Mouse (Mus musculus) stomach, postnatal 0 days (tissue): Measurements from ENCODE around the gene Aunip. TPM values are rescaled to one million over a fixed set of nuclear protein-coding genes. Genes with fewer than 3 reads are reported as not detected.
A peak's percentile ranks its signal among the peaks of the same experiment; 100 is the strongest.
"Not testable (repeated sequence)": the region's sequence is repeated elsewhere in the genome, so short reads cannot be mapped to it uniquely, and the experiment has no call there.

Experiments used
- ATAC-seq: fragments of 200-750 bp; cut with Nextera tagmentation; 2 replicates; pipeline ENCODE4 v1.8.0; 2017; ENCODE audit not compliant: low FRiP score, low TSS enrichment
- DNase-seq: peaks from one replicate; pipeline ENCODE4 v3.0.0-alpha.2; 2016; ENCODE audit warnings: low spot score
- H3K27ac ChIP-seq: fragments of 300-500 bp; sonication (generic); replicated peaks from 2 replicates; pipeline ENCODE4 v1.5.1; 2014; ENCODE audit warnings: mild to moderate bottlenecking, control low read depth
- H3K27me3 ChIP-seq: fragments of 300-500 bp; sonication (generic); 2 replicates; pipeline ENCODE4 v1.6.1; 2014; ENCODE audit warnings: low read length; ENCODE audit not compliant: control insufficient read depth, insufficient read depth
- H3K36me3 ChIP-seq: fragments of 300-500 bp; sonication (generic); 2 replicates; pipeline ENCODE4 v1.6.1; 2014; ENCODE audit warnings: low read length, mixed read lengths; ENCODE audit not compliant: control insufficient read depth, insufficient read depth
- H3K4me1 ChIP-seq: fragments of 300-500 bp; sonication (generic); replicated peaks from 2 replicates; pipeline ENCODE4 v1.6.1; 2014; ENCODE audit warnings: antibody characterized with exemption; ENCODE audit not compliant: control insufficient read depth, insufficient read depth
- H3K4me2 ChIP-seq: fragments of 300-500 bp; sonication (generic); replicated peaks from 2 replicates; pipeline ENCODE4 v1.6.1; 2014; ENCODE audit warnings: low read depth, mild to moderate bottlenecking, control low read depth, moderate library complexity
- H3K4me3 ChIP-seq: fragments of 300-500 bp; sonication (generic); 2 replicates; pipeline ENCODE4 v1.5.1; 2014; ENCODE audit warnings: low read depth, low read length, control low read depth
- H3K9ac ChIP-seq: fragments of 300-500 bp; sonication (generic); 2 replicates; pipeline ENCODE4 v1.6.1; 2014; ENCODE audit warnings: mild to moderate bottlenecking, low read length, control low read depth, mixed read lengths
- H3K9me3 ChIP-seq: fragments of 300-500 bp; sonication (generic); 2 replicates; pipeline ENCODE4 v1.6.1; 2016; ENCODE audit warnings: low read length; ENCODE audit not compliant: control insufficient read depth
- CTCF ChIP-seq: IDR thresholded peaks from 2 replicates; pipeline ENCODE4 v1.5.1; 2016; ENCODE audit warnings: antibody characterized with exemption, low read depth, mild to moderate bottlenecking, moderate library complexity
- EP300 ChIP-seq: optimal IDR thresholded peaks from 2 replicates; pipeline ENCODE3; 2016; ENCODE audit warnings: antibody characterized with exemption
- WGBS: fragments of 180-500 bp; shearing (Covaris S2); extraction: QIAGEN DNeasy Blood & Tissue Kit; methylation state at CpG from one replicate; pipeline ENCODE4 v1.1.7; 2014; 5-methylcytosine and 5-hydroxymethylcytosine counted together
- polyA plus RNA-seq: library from polyadenylated mRNA; unstranded; fragments of >200 nt; fragmentation: Nextera tagmentation; extraction: Ambion mirVana; gene quantifications from 2 replicates; pipeline ENCODE4 v1.2.1, GENCODE M21; 2015

The Aunip gene
- polyA plus RNA-seq, 1 experiment from 2014 or later, result 3.5 TPM

DNA sequence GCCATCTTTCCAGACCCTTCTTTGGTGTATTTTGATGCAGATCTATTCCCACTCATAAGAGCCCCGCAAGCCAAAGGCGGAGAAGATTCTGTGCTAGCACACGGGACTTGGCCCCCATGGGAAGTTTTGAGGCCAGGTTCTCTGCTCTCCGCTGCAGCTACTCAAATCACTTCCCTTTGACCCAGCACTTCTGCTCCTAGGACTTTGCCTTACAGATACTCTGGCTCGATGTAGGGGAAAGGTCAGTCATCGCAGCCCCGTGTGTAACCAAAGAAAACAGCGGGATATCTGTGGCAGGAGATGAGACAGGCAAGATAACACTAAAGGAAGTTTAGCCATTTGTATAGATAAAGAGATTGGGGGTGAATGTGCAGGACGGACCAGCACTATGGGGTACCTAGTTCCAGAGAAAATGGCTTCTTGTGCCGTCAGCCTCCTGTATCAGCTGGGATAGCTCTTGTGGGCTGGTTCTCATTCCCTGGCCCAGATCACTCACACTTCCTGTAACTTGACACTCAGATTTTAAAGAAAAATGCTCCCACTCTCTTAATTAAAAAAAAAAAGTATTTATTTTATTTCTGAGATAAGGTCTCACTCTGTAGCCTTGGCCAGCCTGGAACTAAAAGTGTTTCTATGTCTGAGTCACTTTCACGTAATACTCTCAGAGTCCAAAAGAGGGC, 20.7 kb upstream of the Aunip start:
- no peaks in the 10 kb centered on the region for H3K27me3 ChIP-seq
- no peak for TF ChIP-seq EP300
- no peak overlapping the region; the same call in 1 of the 2 replicates for H3K27ac ChIP-seq
- WGBS, result 68% methylated on average over 11 of the region's 11 CpGs
- no peaks in the 10 kb centered on the region for H3K36me3 ChIP-seq
- ATAC-seq, result no peak
- no peak overlapping the region for H3K4me3 ChIP-seq
- H3K4me1 ChIP-seq, result peaks cover 6% of the 10 kb centered on the region
- H3K4me2 ChIP-seq, result no peak overlapping the region
- no peak overlapping the region for H3K9ac ChIP-seq
- peak; percentile 42 for DNase-seq
- H3K9me3 ChIP-seq, result no peaks in the 10 kb centered on the region

- H3K36me3 ChIP-seq, result no peaks in the 10 kb centered on the region
- H3K4me3 ChIP-seq, result no peak overlapping the region
- peaks cover 7% of the 10 kb centered on the region for H3K4me1 ChIP-seq
- DNase-seq, result peak; percentile 50
- H3K9ac ChIP-seq, result no peak overlapping the region
- H3K4me2 ChIP-seq, result no peak overlapping the region
- H3K9me3 ChIP-seq, result no peaks in the 10 kb centered on the region
- no peak for ATAC-seq
- no peak for TF ChIP-seq CTCF
- no peak for TF ChIP-seq EP300
- H3K27ac ChIP-seq, result peak overlapping the region; percentile 30; the same call in 1 of the 2 replicates
- WGBS, result 43% methylated on average over 6 of the region's 6 CpGs
- no peaks in the 10 kb centered on the region for H3K27me3 ChIP-seq
These were observed 19.1 kb upstream of the Aunip start for GRCm38 (mm10) chr4:134491716-134492115.

DNA sequence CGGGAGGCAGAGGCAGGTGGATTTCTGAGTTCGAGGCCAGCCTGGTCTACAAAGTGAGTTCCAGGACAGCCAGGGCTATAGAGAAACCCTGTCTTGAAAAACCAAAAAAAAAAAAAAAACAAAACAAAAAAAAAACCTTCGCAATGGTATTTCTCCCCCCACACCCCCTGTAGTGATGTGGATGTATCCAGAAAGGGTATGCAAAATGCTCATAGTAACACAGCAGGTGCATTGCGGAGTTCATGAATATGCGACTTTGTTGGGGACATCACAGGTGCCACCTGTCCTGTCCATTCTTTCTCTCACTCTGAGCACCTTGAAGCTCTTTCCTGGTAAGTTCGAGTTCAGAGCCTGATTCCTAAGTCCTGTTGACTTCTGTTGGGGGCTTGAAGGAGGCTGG, 16.6 kb upstream of the Aunip start:
- Histone ChIP-seq H3K27ac (peak overlapping the region; percentile 83), H3K4me1 (peaks cover 10% of the 10 kb centered on the region)
- not testable (repeated sequence) for DNase-seq, H3K4me2 ChIP-seq, H3K4me3 ChIP-seq, ATAC-seq, H3K9me3 ChIP-seq, H3K9ac ChIP-seq, H3K27me3 ChIP-seq, H3K36me3 ChIP-seq
- 92% methylated on average over 6 of the region's 6 CpGs for WGBS

GRCm38 (mm10) chr4:134494780-134495545, 15.8 kb upstream of the Aunip start:
- peak; percentile 82 for DNase-seq
- no peak overlapping the region for H3K4me2 ChIP-seq
- no peak overlapping the region for H3K9ac ChIP-seq
- H3K9me3 ChIP-seq, result no peaks in the 10 kb centered on the region
- TF ChIP-seq EP300 (no peak), CTCF (no peak)
- peaks cover 10% of the 10 kb centered on the region for H3K4me1 ChIP-seq
- H3K4me3 ChIP-seq, result no peak overlapping the region
- H3K27ac ChIP-seq, result peak overlapping the region; percentile 83
- H3K27me3 ChIP-seq, result no peaks in the 10 kb centered on the region
- ATAC-seq, result peak; percentile 87
- H3K36me3 ChIP-seq, result no peaks in the 10 kb centered on the region
- 57% methylated on average over 16 of the region's 16 CpGs for WGBS

GRCm38 (mm10) chr4:134495546-134495923, 15.3 kb upstream of the Aunip start:
- Histone ChIP-seq H3K27ac (peak overlapping the region; percentile 83), H3K4me2 (no peak overlapping the region), H3K36me3 (no peaks in the 10 kb centered on the region), H3K4me3 (no peak overlapping the region), H3K4me1 (peaks cover 10% of the 10 kb centered on the region), H3K9ac (no peak overlapping the region), H3K9me3 (no peaks in the 10 kb centered on the region), H3K27me3 (no peaks in the 10 kb centered on the region)
- DNase-seq (no peak), ATAC-seq (no peak)
- 55% methylated on average over 5 of the region's 5 CpGs for WGBS
- TF ChIP-seq EP300, result no peak
- no peak for TF ChIP-seq CTCF

- Histone ChIP-seq H3K9me3 (no peaks in the 10 kb centered on the region), H3K27me3 (no peaks in the 10 kb centered on the region), H3K9ac (peak within 1 kb of the TSS; percentile 65), H3K4me2 (peak within 1 kb of the TSS; percentile 90), H3K27ac (peak within 1 kb of the TSS; percentile 83), H3K4me3 (peak within 1 kb of the TSS; percentile 52), H3K36me3 (no peaks in the 10 kb centered on the region), H3K4me1 (peaks cover 10% of the 10 kb centered on the region)
- TF ChIP-seq EP300, result peak; percentile 39
- TF ChIP-seq CTCF, result peak; percentile 10
- peak; percentile 83 for DNase-seq
- 4% methylated on average over 35 of the region's 35 CpGs for WGBS
- peak; percentile 60 for ATAC-seq
These were observed 14.1 kb upstream of the Aunip start, which contains the start of gene Paqr7 for GRCm38 (mm10) chr4:134496595-134497210. Paqr7 (plus strand) TSS chr4:134496697.
